9 mouse cellular contexts compared by ENCODE assay signal in genomic region chr5:111394198-111395053, GRCm38 (mm10). TPM values are rescaled to one million over a fixed set of nuclear protein-coding genes. Genes with fewer than 3 reads are reported as not detected.
DNase-seq lines count a peak whose midpoint lies in the region; ATAC-seq lines count a peak whose summit lies in the region.
"Had no signal": no experiment of that assay in that cellular context is flagged by ENCODE, and none has a peak within 500 bp of the region (broad histone marks: within the 10 kb centered on the region; RNA-seq: fewer than 3 reads in every experiment).

No protein-coding gene starts in this region.

- H3K27me3 ChIP-seq in kidney, embryonic 14.5 days (ENCODE audit: control insufficient read depth, insufficient read depth, low read length) = peaks cover 7% of the 10 kb centered on the region; the same call in 1 of the 2 replicates
- H3K27me3 ChIP-seq in forebrain, embryonic 11.5 days (ENCODE audit: control insufficient read depth, insufficient read depth, low read length) = no peaks in the 10 kb centered on the region
- H3K27me3 ChIP-seq in intestine, embryonic 16.5 days (replicated peaks; ENCODE audit: control insufficient read depth, insufficient read depth, low read length) = no peaks in the 10 kb centered on the region
- no peaks in the 10 kb centered on the region for H3K27me3 ChIP-seq in midbrain, embryonic 15.5 days (replicated peaks)

- ATAC-seq in kidney, embryonic 14.5 days (ENCODE audit: low FRiP score, low TSS enrichment) = no peak
- no peak for ATAC-seq in forebrain, embryonic 11.5 days (replicated peaks; ENCODE audit: low FRiP score)
- ATAC-seq in intestine, embryonic 16.5 days = peak; percentile 67
- 0 out of 2 replicates have a peak, but pooled peaks have one; percentile 20 for ATAC-seq in midbrain, embryonic 15.5 days (replicated peaks)
- ATAC-seq in inflammation-experienced regulatory T-cells, adult 6 months = no peak

- no peak overlapping the region for H3K9ac ChIP-seq in kidney, embryonic 14.5 days (ENCODE audit: low read depth, low read length)
- 0 out of 2 replicates have a peak overlapping the region, but pooled peaks have one; percentile 12 for H3K9ac ChIP-seq in forebrain, embryonic 11.5 days (ENCODE audit: low read length)
- H3K9ac ChIP-seq in intestine, embryonic 16.5 days (ENCODE audit: low read depth, low read length) = peak overlapping the region; percentile 23; the same call in 1 of the 2 replicates
- H3K9ac ChIP-seq in midbrain, embryonic 15.5 days = no peak overlapping the region

- WGBS in kidney, embryonic 14.5 days = 14% methylated on average over 15 of the region's 15 CpGs
- 14% methylated on average over 15 of the region's 15 CpGs for WGBS in forebrain, embryonic 11.5 days
- 8% methylated on average over 15 of the region's 15 CpGs for WGBS in intestine, embryonic 16.5 days
- WGBS in midbrain, embryonic 15.5 days = 6% methylated on average over 15 of the region's 15 CpGs

- H3K4me2 ChIP-seq in kidney, embryonic 14.5 days (replicated peaks; ENCODE audit: low read depth, low read length) = peak overlapping the region; percentile 40
- peak overlapping the region; percentile 50 for H3K4me2 ChIP-seq in forebrain, embryonic 11.5 days (ENCODE audit: low read depth, low read length, severe bottlenecking)
- peak overlapping the region; percentile 45 for H3K4me2 ChIP-seq in intestine, embryonic 16.5 days (ENCODE audit: low read depth, low read length)
- H3K4me2 ChIP-seq in midbrain, embryonic 15.5 days = peak overlapping the region; percentile 38

- 0 out of 2 replicates have a peak overlapping the region, but pooled peaks have one; percentile 8 for H3K4me3 ChIP-seq in kidney, embryonic 14.5 days (ENCODE audit: low read length)
- H3K4me3 ChIP-seq in forebrain, embryonic 11.5 days (ENCODE audit: low read depth, low read length) = peak overlapping the region; percentile 12
- peak overlapping the region; percentile 20 for H3K4me3 ChIP-seq in intestine, embryonic 16.5 days (ENCODE audit: low read length)
- H3K4me3 ChIP-seq in midbrain, embryonic 15.5 days = peak overlapping the region; percentile 5

- no peaks in the 10 kb centered on the region for H3K9me3 ChIP-seq in kidney, embryonic 14.5 days (ENCODE audit: control insufficient read depth, low read length)
- H3K9me3 ChIP-seq in forebrain, embryonic 11.5 days (ENCODE audit: control insufficient read depth, low read length) = no peaks in the 10 kb centered on the region
- no peaks in the 10 kb centered on the region for H3K9me3 ChIP-seq in intestine, embryonic 16.5 days (ENCODE audit: control insufficient read depth, low read length)
- H3K9me3 ChIP-seq in midbrain, embryonic 15.5 days = no peaks in the 10 kb centered on the region

- 0 out of 2 replicates have a peak, but pooled peaks cover 6% of the 10 kb centered on the region for H3K36me3 ChIP-seq in kidney, embryonic 14.5 days (ENCODE audit: control insufficient read depth, insufficient read depth, low read length)
- no peaks in the 10 kb centered on the region for H3K36me3 ChIP-seq in forebrain, embryonic 11.5 days (ENCODE audit: control insufficient read depth, insufficient read depth, low read length)
- H3K36me3 ChIP-seq in intestine, embryonic 16.5 days (ENCODE audit: control insufficient read depth, insufficient read depth, low read length) = no peaks in the 10 kb centered on the region
- no peaks in the 10 kb centered on the region for H3K36me3 ChIP-seq in midbrain, embryonic 15.5 days (replicated peaks)

- no peak overlapping the region for H3K27ac ChIP-seq in kidney, embryonic 14.5 days (ENCODE audit: low read depth, low read length)
- no peak overlapping the region for H3K27ac ChIP-seq in forebrain, embryonic 11.5 days (ENCODE audit: low read depth, low read length)
- H3K27ac ChIP-seq in intestine, embryonic 16.5 days (ENCODE audit: low read length) = no peak overlapping the region
- peak overlapping the region; percentile 70 for H3K27ac ChIP-seq in midbrain, embryonic 15.5 days
- H3K27ac ChIP-seq: macrophage had no signal

- peaks cover 27% of the 10 kb centered on the region for H3K4me1 ChIP-seq in kidney, embryonic 14.5 days (ENCODE audit: control insufficient read depth, insufficient read depth, low read length)
- H3K4me1 ChIP-seq in forebrain, embryonic 11.5 days (replicated peaks; ENCODE audit: control insufficient read depth, insufficient read depth, low read length) = peaks cover 25% of the 10 kb centered on the region
- peaks cover 40% of the 10 kb centered on the region for H3K4me1 ChIP-seq in intestine, embryonic 16.5 days (ENCODE audit: control insufficient read depth, insufficient read depth, low read length)
- H3K4me1 ChIP-seq in midbrain, embryonic 15.5 days = peaks cover 43% of the 10 kb centered on the region

- DNase-seq in kidney, adult 9 months = no peak
- DNase-seq in forebrain, embryonic 11.5 days (ENCODE audit: low spot score) = no peak
- DNase-seq in ovary, postnatal 36 days (ENCODE audit: low spot score) = no peak
- DNase-seq in yolk sac, embryonic 10.5 days (ENCODE audit: low spot score) = no peak

RNA-seq across cellular contexts. Expression of gene Mn1, which starts 22.7 kb away (rescaled TPM):
- 5.1 and 6.9 TPM in 2 replicates for polyA plus RNA-seq in kidney, embryonic 14.5 days (2014; fragmentation: Nextera tagmentation; extraction: Ambion mirVana)
- 50.9 and 51.9 TPM in 2 replicates for polyA plus RNA-seq in forebrain, embryonic 11.5 days (2014; fragmentation: Nextera tagmentation; extraction: Ambion mirVana)
- polyA plus RNA-seq in intestine, embryonic 16.5 days (2015; fragmentation: Nextera tagmentation; extraction: Ambion mirVana) = 7.2 and 7.4 TPM in 2 replicates
- polyA plus RNA-seq in midbrain, embryonic 15.5 days (2015; fragmentation: Nextera tagmentation; extraction: Ambion mirVana) = 60.1 and 64.8 TPM in 2 replicates
- polyA plus RNA-seq in inflammation-experienced regulatory T-cells, adult 6 months (2017; shearing (Covaris generic)) = not detected
- polyA plus RNA-seq: macrophage had no signal

Comparison
In these comparisons a context has a peak if more than half of its experiments do, and no peak if none do; other contexts are left out.
1. ATAC-seq: peak in intestine, embryonic 16.5 days (single experiment) and midbrain, embryonic 15.5 days (single experiment); none in kidney, embryonic 14.5 days (single experiment), forebrain, embryonic 11.5 days (single experiment) and inflammation-experienced regulatory T-cells, adult 6 months (single experiment).
2. H3K9ac ChIP-seq: peak in forebrain, embryonic 11.5 days (single experiment) and intestine, embryonic 16.5 days (single experiment); none in kidney, embryonic 14.5 days (single experiment) and midbrain, embryonic 15.5 days (single experiment).
3. Peak in every context shown above with its lines, with median percentiles within 50 percentile points of each other: H3K4me2 ChIP-seq and H3K4me3 ChIP-seq.